Comparison of ENCODE assay signal across 10 mouse cellular contexts in the genomic region with DNA sequence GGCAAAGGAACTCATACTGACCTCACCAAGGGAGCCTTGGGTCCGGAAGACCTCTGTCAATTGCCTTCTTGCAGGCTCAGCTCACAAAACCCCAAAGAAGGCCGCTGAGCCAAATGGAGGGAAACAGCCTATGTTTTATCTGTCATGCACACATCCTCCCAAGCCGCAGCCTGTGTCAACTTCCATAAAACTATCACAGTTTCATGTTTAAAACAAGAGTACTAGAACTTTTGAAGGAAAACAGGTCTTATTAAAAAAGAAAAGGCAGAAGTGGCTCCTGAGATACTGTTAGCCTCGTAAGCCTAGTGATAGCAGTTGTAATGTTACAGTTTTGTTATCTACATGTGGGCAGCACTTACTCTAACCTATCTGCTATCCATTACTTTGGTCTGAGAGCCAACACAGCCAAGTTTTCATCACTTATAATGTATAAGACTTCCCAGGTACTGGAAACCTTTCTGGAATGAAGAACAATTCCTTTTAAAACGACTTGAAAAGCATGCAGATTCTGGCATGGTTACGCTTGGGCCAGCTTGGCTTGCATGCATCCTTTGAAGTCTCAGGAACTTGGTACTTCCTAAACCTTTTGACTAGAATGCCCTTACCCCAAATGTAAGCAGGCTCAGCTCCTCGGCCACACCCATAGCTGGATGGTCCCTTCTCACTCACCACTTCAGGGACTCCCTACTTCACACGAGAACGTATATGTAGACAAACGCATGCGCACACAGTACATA.
DNase-seq lines count a peak whose midpoint lies in the region; ATAC-seq and TF ChIP-seq lines count a peak whose summit lies in the region.
"Had no signal": no experiment of that assay in that cellular context is flagged by ENCODE, and none has a peak within 500 bp of the region (broad histone marks: within the 10 kb centered on the region; RNA-seq: fewer than 3 reads in every experiment).

No protein-coding gene starts in this region.

- DNase-seq in heart, adult 11 months = peak; percentile 87
- no peak for DNase-seq in heart, postnatal 25 days (ENCODE audit: low spot score)
- peak; percentile 54 to 57 for DNase-seq in B cell, adult 2 months
- no peak for DNase-seq in embryonic facial prominence, embryonic 10.5 days (ENCODE audit: low spot score)
- peak; percentile 61 for DNase-seq in liver, postnatal 0 days
- DNase-seq in right cerebral cortex, postnatal 25 days = no peak
- no peak for DNase-seq in layer of hippocampus, postnatal 10 days (ENCODE audit: low spot score in 2 of 2)
- DNase-seq in hindbrain, embryonic 14.5 days (ENCODE audit: low spot score) = no peak

- H3K27me3 ChIP-seq in embryonic facial prominence, embryonic 10.5 days (replicated peaks; ENCODE audit: low read depth, poor library complexity, severe bottlenecking) = no peaks in the 10 kb centered on the region
- no peaks in the 10 kb centered on the region for H3K27me3 ChIP-seq in liver, postnatal 0 days (ENCODE audit: insufficient read depth, low read length)
- H3K27me3 ChIP-seq in hindbrain, embryonic 14.5 days (ENCODE audit: control insufficient read depth, insufficient read depth, low read length) = no peaks in the 10 kb centered on the region

- peak overlapping the region; percentile 76 for H3K4me2 ChIP-seq in liver, postnatal 0 days (ENCODE audit: low read depth, low read length)
- no peak overlapping the region for H3K4me2 ChIP-seq in hindbrain, embryonic 14.5 days (replicated peaks)

- H3K9ac ChIP-seq in liver, postnatal 0 days (replicated peaks) = peak overlapping the region; percentile 75
- no peak overlapping the region for H3K9ac ChIP-seq in hindbrain, embryonic 14.5 days

- H3K4me1 ChIP-seq in embryonic facial prominence, embryonic 10.5 days = peaks cover 41% of the 10 kb centered on the region
- peaks cover 50% of the 10 kb centered on the region for H3K4me1 ChIP-seq in liver, postnatal 0 days (ENCODE audit: insufficient read depth)
- H3K4me1 ChIP-seq in hindbrain, embryonic 14.5 days (replicated peaks; ENCODE audit: control insufficient read depth, insufficient read depth, low read length) = no peaks in the 10 kb centered on the region

- H3K9me3 ChIP-seq in embryonic facial prominence, embryonic 10.5 days = no peaks in the 10 kb centered on the region
- no peaks in the 10 kb centered on the region for H3K9me3 ChIP-seq in liver, postnatal 0 days (ENCODE audit: low read length)
- no peaks in the 10 kb centered on the region for H3K9me3 ChIP-seq in hindbrain, embryonic 14.5 days (ENCODE audit: control insufficient read depth, low read length)

- TF ChIP-seq EP300 in liver, postnatal 0 days (IDR thresholded peaks at IDR 0.05; ENCODE audit: low read depth) = peak; percentile 89

- H3K4me3 ChIP-seq in embryonic facial prominence, embryonic 10.5 days = no peak overlapping the region
- H3K4me3 ChIP-seq in liver, postnatal 0 days (ENCODE audit: low read depth, low read length) = peak overlapping the region; percentile 56
- H3K4me3 ChIP-seq in hindbrain, embryonic 14.5 days (replicated peaks; ENCODE audit: low read length) = no peak overlapping the region

- WGBS in embryonic facial prominence, embryonic 10.5 days = 86% methylated on average over 11 of the region's 11 CpGs
- 44% methylated on average over 11 of the region's 11 CpGs for WGBS in liver, postnatal 0 days (ENCODE audit: insufficient replicate concordance)
- 87% methylated on average over 11 of the region's 11 CpGs for WGBS in hindbrain, embryonic 14.5 days

- intact Hi-C loops in heart, postnatal 25 days (cut with DNase I) = no loop called here

- H3K36me3 ChIP-seq in embryonic facial prominence, embryonic 10.5 days (replicated peaks) = no peaks in the 10 kb centered on the region
- H3K36me3 ChIP-seq in liver, postnatal 0 days (replicated peaks; ENCODE audit: insufficient read depth, low read length) = 0 out of 2 replicates have a peak, but pooled peaks cover 5% of the 10 kb centered on the region
- H3K36me3 ChIP-seq in hindbrain, embryonic 14.5 days (replicated peaks; ENCODE audit: control insufficient read depth, insufficient read depth) = no peaks in the 10 kb centered on the region

- TF ChIP-seq CTCF in liver, postnatal 0 days (IDR thresholded peaks at IDR 0.05; ENCODE audit: low read depth) = no peak

- ATAC-seq in liver, postnatal 0 days = peak; percentile 81
- no peak for ATAC-seq in hindbrain, embryonic 14.5 days (ENCODE audit: low FRiP score)
- ATAC-seq: forebrain, embryonic 16.5 days had no signal

- peak overlapping the region; percentile 7; the same call in 1 of the 2 replicates for H3K27ac ChIP-seq in embryonic facial prominence, embryonic 10.5 days (replicated peaks)
- peak overlapping the region; percentile 97 for H3K27ac ChIP-seq in liver, postnatal 0 days (ENCODE audit: low read depth)
- no peak overlapping the region for H3K27ac ChIP-seq in hindbrain, embryonic 14.5 days
- H3K27ac ChIP-seq: kidney, postnatal 0 days had no signal

Comparison
In these comparisons a context has a peak if more than half of its experiments do, and no peak if none do; other contexts are left out.
1. DNase-seq: peak in heart, adult 11 months (single experiment), B cell, adult 2 months (2 of 2) and liver, postnatal 0 days (single experiment); none in heart, postnatal 25 days (single experiment), embryonic facial prominence, embryonic 10.5 days (single experiment), right cerebral cortex, postnatal 25 days (single experiment), layer of hippocampus, postnatal 10 days (0 of 2) and hindbrain, embryonic 14.5 days (single experiment).